Mouse (Mus musculus): ENCODE results near the gene Clptm1. TPM values are rescaled to one million over a fixed set of nuclear protein-coding genes. Genes with fewer than 3 reads are reported as not detected.
A peak's percentile ranks its signal among the peaks of the same experiment; 100 is the strongest.

Clptm1 gene
- polyA plus RNA-seq, 1 experiment from 2014 or later: 84.6 TPM

DNA sequence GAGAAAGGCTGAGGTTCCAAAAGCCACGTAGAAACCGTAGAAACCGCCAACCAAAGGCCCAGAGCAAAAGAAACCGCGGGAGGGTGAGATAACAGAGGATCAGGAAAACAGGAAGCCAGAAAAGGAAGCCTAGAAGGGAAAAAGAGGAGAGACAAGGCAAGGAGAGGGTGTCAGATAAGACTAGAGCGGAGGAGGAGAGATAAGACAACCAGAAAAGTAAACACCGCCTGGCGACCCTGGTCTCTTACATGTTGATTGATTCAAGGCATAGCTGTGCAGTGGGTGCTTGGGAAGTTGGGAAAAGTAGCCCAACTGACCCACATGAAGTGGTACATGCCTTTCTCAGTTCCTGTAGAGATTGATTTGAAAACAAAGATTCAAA lies 30.4 kb upstream of the Clptm1 start:
- ATAC-seq (replicated peaks; ENCODE audit: low FRiP score, low TSS enrichment, low read depth): no peak
- Histone ChIP-seq H3K4me1 (replicated peaks; ENCODE audit: control insufficient read depth, insufficient read depth, low read length) (peaks cover 21% of the 10 kb centered on the region), H3K9ac (ENCODE audit: low read length) (no peak overlapping the region), H3K9me3 (ENCODE audit: control insufficient read depth, low read length) (no peaks in the 10 kb centered on the region), H3K4me2 (ENCODE audit: low read length) (no peak overlapping the region), H3K27me3 (replicated peaks; ENCODE audit: control insufficient read depth, insufficient read depth, low read length) (no peaks in the 10 kb centered on the region), H3K4me3 (ENCODE audit: low read depth, low read length) (no peak overlapping the region), H3K27ac (ENCODE audit: low read depth) (peak overlapping the region; percentile 17), H3K36me3 (ENCODE audit: control insufficient read depth, insufficient read depth, low read length) (no peaks in the 10 kb centered on the region)
- no peak for DNase-seq (ENCODE audit: low spot score)
- 27% methylated on average over 8 of the region's 8 CpGs for WGBS

GRCm38 (mm10) chr7:19694336-19695212 lies 29.7 kb upstream of the Clptm1 start:
- Histone ChIP-seq H3K27me3 (replicated peaks; ENCODE audit: control insufficient read depth, insufficient read depth, low read length) (no peaks in the 10 kb centered on the region), H3K9me3 (ENCODE audit: control insufficient read depth, low read length) (no peaks in the 10 kb centered on the region), H3K4me1 (replicated peaks; ENCODE audit: control insufficient read depth, insufficient read depth, low read length) (peaks cover 21% of the 10 kb centered on the region), H3K27ac (ENCODE audit: low read depth) (peak overlapping the region; percentile 17), H3K36me3 (ENCODE audit: control insufficient read depth, insufficient read depth, low read length) (no peaks in the 10 kb centered on the region), H3K9ac (ENCODE audit: low read length) (no peak overlapping the region), H3K4me3 (ENCODE audit: low read depth, low read length) (no peak overlapping the region), H3K4me2 (ENCODE audit: low read length) (no peak overlapping the region)
- WGBS: 82% methylated on average over 10 of the region's 10 CpGs
- no peak for ATAC-seq (replicated peaks; ENCODE audit: low FRiP score, low TSS enrichment, low read depth)
- DNase-seq (ENCODE audit: low spot score): no peak

DNA sequence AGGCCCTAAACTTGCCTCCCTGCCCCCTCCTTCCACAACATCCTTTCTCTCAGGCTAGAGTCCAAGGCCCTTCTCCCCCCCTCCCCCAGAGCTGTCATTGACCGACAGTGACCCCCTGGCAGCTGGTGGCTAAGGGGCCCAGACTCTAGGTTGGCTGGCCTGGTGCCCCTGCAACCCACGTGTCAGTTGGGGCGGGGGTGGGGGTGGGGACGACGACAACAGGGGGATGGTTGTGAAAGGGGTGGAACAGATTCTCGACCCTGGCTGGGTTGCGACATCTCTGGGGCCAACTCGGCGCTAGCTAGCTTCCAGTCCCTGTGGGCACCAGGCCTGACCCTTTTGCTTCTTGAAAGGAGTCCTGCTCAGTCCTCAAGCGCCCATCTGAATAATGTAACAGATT lies 28.6 kb upstream of the Clptm1 start:
- DNase-seq (ENCODE audit: low spot score): no peak
- no peak overlapping the region for H3K9ac ChIP-seq (ENCODE audit: low read length)
- WGBS: 24% methylated on average over 10 of the region's 10 CpGs
- H3K4me2 ChIP-seq (ENCODE audit: low read length): no peak overlapping the region
- H3K27me3 ChIP-seq (replicated peaks; ENCODE audit: control insufficient read depth, insufficient read depth, low read length): no peaks in the 10 kb centered on the region
- no peaks in the 10 kb centered on the region for H3K9me3 ChIP-seq (ENCODE audit: control insufficient read depth, low read length)
- no peak; the same call in 1 of the 2 replicates for ATAC-seq (replicated peaks; ENCODE audit: low FRiP score, low TSS enrichment, low read depth)
- H3K36me3 ChIP-seq (ENCODE audit: control insufficient read depth, insufficient read depth, low read length): no peaks in the 10 kb centered on the region
- peaks cover 9% of the 10 kb centered on the region for H3K4me1 ChIP-seq (replicated peaks; ENCODE audit: control insufficient read depth, insufficient read depth, low read length)
- H3K27ac ChIP-seq (ENCODE audit: low read depth): no peak overlapping the region
- H3K4me3 ChIP-seq (ENCODE audit: low read depth, low read length): no peak overlapping the region

- DNase-seq (ENCODE audit: low spot score) (no peak), ATAC-seq (replicated peaks; ENCODE audit: low FRiP score, low TSS enrichment, low read depth) (no peak)
- no peak within 1 kb of the TSS for H3K27ac ChIP-seq (ENCODE audit: low read depth)
- H3K4me3 ChIP-seq (ENCODE audit: low read depth, low read length): no peak within 1 kb of the TSS
- H3K4me2 ChIP-seq (ENCODE audit: low read length): no peak within 1 kb of the TSS
- no peaks in the 10 kb centered on the region for H3K9me3 ChIP-seq (ENCODE audit: control insufficient read depth, low read length)
- H3K36me3 ChIP-seq (ENCODE audit: control insufficient read depth, insufficient read depth, low read length): no peaks in the 10 kb centered on the region
- no peaks in the 10 kb centered on the region for H3K27me3 ChIP-seq (replicated peaks; ENCODE audit: control insufficient read depth, insufficient read depth, low read length)
- 0 out of 2 replicates have a peak within 1 kb of the TSS, but pooled peaks have one; percentile 0 for H3K9ac ChIP-seq (ENCODE audit: low read length)
- H3K4me1 ChIP-seq (replicated peaks; ENCODE audit: control insufficient read depth, insufficient read depth, low read length): peaks cover 4% of the 10 kb centered on the region
- 47% methylated on average over 28 of the region's 28 CpGs for WGBS
These were observed 27.3 kb upstream of the Clptm1 start, which contains the start of gene Apoc1 for GRCm38 (mm10) chr7:19691873-19692865. Gene Apoc1 (minus strand): TSS chr7:19692660.

GRCm38 (mm10) chr7:19691434-19691833 lies 26.6 kb upstream of the Clptm1 start:
- ATAC-seq (replicated peaks; ENCODE audit: low FRiP score, low TSS enrichment, low read depth) (no peak), DNase-seq (ENCODE audit: low spot score) (no peak)
- Histone ChIP-seq H3K27ac (ENCODE audit: low read depth) (no peak overlapping the region), H3K36me3 (ENCODE audit: control insufficient read depth, insufficient read depth, low read length) (no peaks in the 10 kb centered on the region), H3K4me1 (replicated peaks; ENCODE audit: control insufficient read depth, insufficient read depth, low read length) (peaks cover 4% of the 10 kb centered on the region), H3K9ac (ENCODE audit: low read length) (no peak overlapping the region), H3K9me3 (ENCODE audit: control insufficient read depth, low read length) (no peaks in the 10 kb centered on the region), H3K27me3 (replicated peaks; ENCODE audit: control insufficient read depth, insufficient read depth, low read length) (no peaks in the 10 kb centered on the region), H3K4me3 (ENCODE audit: low read depth, low read length) (no peak overlapping the region), H3K4me2 (ENCODE audit: low read length) (no peak overlapping the region)
- WGBS: 74% methylated on average over 6 of the region's 6 CpGs

GRCm38 (mm10) chr7:19690845-19691244 lies 26.0 kb upstream of the Clptm1 start:
- no peak for ATAC-seq (replicated peaks; ENCODE audit: low FRiP score, low TSS enrichment, low read depth)
- WGBS: 84% methylated on average over 4 of the region's 4 CpGs

GRCm38 (mm10) chr7:19688611-19689010 lies 23.8 kb upstream of the Clptm1 start:
- H3K4me3 ChIP-seq (ENCODE audit: low read depth, low read length): no peak overlapping the region
- H3K9me3 ChIP-seq (ENCODE audit: control insufficient read depth, low read length): no peaks in the 10 kb centered on the region
- ATAC-seq (replicated peaks; ENCODE audit: low FRiP score, low TSS enrichment, low read depth): no peak
- H3K4me1 ChIP-seq (replicated peaks; ENCODE audit: control insufficient read depth, insufficient read depth, low read length): peaks cover 4% of the 10 kb centered on the region
- no peaks in the 10 kb centered on the region for H3K27me3 ChIP-seq (replicated peaks; ENCODE audit: control insufficient read depth, insufficient read depth, low read length)
- H3K36me3 ChIP-seq (ENCODE audit: control insufficient read depth, insufficient read depth, low read length): no peaks in the 10 kb centered on the region
- H3K4me2 ChIP-seq (ENCODE audit: low read length): no peak overlapping the region
- H3K9ac ChIP-seq (ENCODE audit: low read length): no peak overlapping the region
- no peak overlapping the region for H3K27ac ChIP-seq (ENCODE audit: low read depth)
- 94% methylated on average over 2 of the region's 2 CpGs for WGBS
- no peak for DNase-seq (ENCODE audit: low spot score)

More at GRCm38 (mm10) chr7:19690845-19691244, 26.0 kb upstream of the Clptm1 start:
- Histone ChIP-seq H3K4me2 (ENCODE audit: low read length) (no peak overlapping the region), H3K9ac (ENCODE audit: low read length) (no peak overlapping the region), H3K4me3 (ENCODE audit: low read depth, low read length) (no peak overlapping the region), H3K27ac (ENCODE audit: low read depth) (no peak overlapping the region), H3K9me3 (ENCODE audit: control insufficient read depth, low read length) (no peaks in the 10 kb centered on the region), H3K27me3 (replicated peaks; ENCODE audit: control insufficient read depth, insufficient read depth, low read length) (no peaks in the 10 kb centered on the region), H3K36me3 (ENCODE audit: control insufficient read depth, insufficient read depth, low read length) (no peaks in the 10 kb centered on the region), H3K4me1 (replicated peaks; ENCODE audit: control insufficient read depth, insufficient read depth, low read length) (peaks cover 4% of the 10 kb centered on the region)
- no peak for DNase-seq (ENCODE audit: low spot score)

DNA sequence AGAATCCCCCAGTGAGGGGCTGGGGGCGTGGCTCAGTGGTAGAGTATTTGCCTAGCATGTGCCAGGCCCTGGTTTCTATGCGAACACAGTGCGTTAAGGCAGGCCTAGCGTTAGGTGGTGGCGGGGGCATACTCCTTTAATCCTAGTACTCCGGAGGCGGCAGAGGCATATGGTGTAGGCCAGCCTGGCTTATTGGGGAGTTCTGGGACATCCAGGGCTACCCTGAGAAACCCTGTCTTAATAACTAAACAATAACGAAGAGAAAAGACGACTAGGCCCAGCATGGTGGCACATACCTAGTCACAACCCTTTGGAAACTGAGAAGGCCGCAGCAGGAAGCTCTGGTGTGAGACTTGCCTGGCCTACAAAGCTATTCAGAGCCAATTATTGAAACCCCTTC lies 23.3 kb upstream of the Clptm1 start:
- Histone ChIP-seq H3K9ac (ENCODE audit: low read length) (no peak overlapping the region), H3K27ac (ENCODE audit: low read depth) (no peak overlapping the region), H3K27me3 (replicated peaks; ENCODE audit: control insufficient read depth, insufficient read depth, low read length) (no peaks in the 10 kb centered on the region), H3K4me2 (ENCODE audit: low read length) (no peak overlapping the region), H3K9me3 (ENCODE audit: control insufficient read depth, low read length) (no peaks in the 10 kb centered on the region), H3K36me3 (ENCODE audit: control insufficient read depth, insufficient read depth, low read length) (no peaks in the 10 kb centered on the region), H3K4me3 (ENCODE audit: low read depth, low read length) (no peak overlapping the region), H3K4me1 (replicated peaks; ENCODE audit: control insufficient read depth, insufficient read depth, low read length) (no peaks in the 10 kb centered on the region; the same call in 1 of the 2 replicates)
- no peak for ATAC-seq (replicated peaks; ENCODE audit: low FRiP score, low TSS enrichment, low read depth)
- DNase-seq (ENCODE audit: low spot score): no peak
- 91% methylated on average over 10 of the region's 10 CpGs for WGBS
